Mouse (Mus musculus) urinary bladder, postnatal 14 days (tissue): Measurements from ENCODE around the gene Enah.

Experiments used
- DNase-seq: peaks from one replicate; pipeline ENCODE4 v3.0.0; 2021; ENCODE audit warnings: low spot score

The Enah gene

GRCm38 (mm10) chr1:181958392-181958791 lies 61.4 kb downstream of the Enah start:
- DNase-seq: no peak

- DNase-seq: no peak
Measured at GRCm38 (mm10) chr1:181957736-181958135, 62.1 kb downstream of the Enah start.

GRCm38 (mm10) chr1:181953547-181953946 lies 66.2 kb downstream of the Enah start:
- no peak for DNase-seq

DNA sequence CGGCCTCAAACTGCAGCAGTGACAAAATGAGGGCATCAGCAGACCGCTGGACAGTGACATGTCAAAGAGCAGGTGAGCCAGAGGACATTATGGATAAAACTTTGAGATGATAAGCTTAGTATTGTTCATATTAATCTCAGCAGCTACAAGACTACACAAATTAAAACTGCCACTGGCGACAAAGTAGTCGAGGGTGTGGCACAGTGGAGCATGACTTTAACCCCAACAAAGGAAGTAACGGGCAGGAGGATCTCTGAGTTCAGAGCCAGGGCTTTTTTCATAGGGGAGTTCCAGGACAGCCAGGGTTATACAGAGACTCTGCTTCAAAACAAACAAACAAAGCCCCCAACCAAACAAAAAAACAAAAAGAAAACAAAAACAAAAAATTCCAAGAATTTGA lies 68.5 kb downstream of the Enah start:
- no peak for DNase-seq

DNA sequence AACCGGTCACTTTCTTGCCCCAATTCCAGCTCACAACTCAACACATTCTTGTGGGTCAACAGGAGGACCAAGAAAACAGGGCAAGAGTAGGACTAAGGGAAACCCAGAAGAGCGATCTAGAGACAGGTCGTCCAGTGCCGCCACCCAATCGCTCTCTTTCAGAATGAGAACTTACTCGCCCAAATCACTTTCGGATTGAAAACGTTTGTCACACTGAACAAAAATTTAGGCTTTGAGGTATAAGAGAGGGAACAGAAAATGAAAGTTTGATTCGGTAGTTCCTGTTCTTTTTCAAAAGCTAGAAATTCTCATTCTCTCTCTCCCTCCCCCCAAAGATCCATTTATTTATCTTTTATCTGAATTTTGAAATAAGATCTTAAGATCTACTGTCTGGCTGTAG lies 69.1 kb downstream of the Enah start:
- no peak for DNase-seq

GRCm38 (mm10) chr1:181948191-181948590 lies 71.6 kb downstream of the Enah start:
- no peak for DNase-seq

DNA sequence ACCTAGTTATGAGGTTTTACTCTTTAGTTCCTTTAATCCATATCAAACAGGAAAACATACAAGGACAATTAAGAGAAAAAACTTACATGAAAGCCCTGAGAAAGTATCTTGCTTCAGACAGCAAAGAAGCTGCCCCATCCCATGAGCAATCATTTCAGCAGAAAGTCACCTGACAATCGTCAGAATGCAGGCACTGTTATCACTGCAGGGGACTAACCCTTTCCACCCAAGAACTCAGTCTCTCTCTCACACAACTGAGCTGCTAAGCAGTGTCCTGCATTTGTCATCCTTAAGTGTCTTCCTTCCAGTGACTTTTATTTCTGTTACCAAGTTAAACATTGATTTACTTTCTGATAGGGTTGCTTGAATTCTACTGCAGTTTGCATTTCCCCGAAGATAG lies 82.7 kb downstream of the Enah start:
- no peak for DNase-seq

DNA sequence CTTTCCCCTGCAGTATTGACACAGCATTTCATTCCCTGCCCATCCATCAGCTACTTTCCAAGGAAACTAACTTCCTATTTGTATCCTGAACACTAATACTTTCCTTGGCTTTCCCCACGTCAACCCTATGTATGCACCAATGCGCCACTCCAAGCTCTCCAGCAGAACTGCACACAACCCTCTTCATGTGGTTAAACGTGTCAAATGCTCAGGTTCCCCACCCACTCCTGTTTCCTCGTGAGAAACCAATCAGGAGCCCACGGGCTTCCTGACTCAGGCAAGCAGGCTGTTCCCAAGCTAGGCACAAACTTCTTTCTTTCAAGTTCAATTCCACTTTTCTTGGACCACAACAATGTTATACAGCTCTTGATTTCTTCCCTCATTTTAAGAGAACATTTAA lies 91.4 kb downstream of the Enah start:
- DNase-seq: no peak

DNA sequence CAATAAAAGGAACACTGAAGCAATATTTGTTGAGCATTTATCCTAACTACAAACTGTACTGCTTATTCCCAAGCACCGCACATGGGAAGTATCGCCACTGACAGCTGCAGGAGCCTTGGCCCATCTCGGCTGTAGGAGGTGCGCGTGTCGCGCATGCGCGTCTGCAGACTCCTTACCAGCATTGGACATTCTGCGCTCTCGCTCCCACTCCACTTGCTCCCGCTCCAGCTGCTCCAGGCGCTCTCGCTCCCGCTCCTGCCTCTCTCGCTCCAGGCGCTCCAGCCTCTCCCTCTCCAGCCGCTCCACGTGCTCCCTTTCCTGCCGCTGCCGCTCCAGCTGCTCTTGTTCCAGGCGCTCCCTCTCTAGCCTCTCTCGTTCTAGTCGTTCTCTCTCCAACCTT lies 96.4 kb downstream of the Enah start:
- no peak for DNase-seq

DNA sequence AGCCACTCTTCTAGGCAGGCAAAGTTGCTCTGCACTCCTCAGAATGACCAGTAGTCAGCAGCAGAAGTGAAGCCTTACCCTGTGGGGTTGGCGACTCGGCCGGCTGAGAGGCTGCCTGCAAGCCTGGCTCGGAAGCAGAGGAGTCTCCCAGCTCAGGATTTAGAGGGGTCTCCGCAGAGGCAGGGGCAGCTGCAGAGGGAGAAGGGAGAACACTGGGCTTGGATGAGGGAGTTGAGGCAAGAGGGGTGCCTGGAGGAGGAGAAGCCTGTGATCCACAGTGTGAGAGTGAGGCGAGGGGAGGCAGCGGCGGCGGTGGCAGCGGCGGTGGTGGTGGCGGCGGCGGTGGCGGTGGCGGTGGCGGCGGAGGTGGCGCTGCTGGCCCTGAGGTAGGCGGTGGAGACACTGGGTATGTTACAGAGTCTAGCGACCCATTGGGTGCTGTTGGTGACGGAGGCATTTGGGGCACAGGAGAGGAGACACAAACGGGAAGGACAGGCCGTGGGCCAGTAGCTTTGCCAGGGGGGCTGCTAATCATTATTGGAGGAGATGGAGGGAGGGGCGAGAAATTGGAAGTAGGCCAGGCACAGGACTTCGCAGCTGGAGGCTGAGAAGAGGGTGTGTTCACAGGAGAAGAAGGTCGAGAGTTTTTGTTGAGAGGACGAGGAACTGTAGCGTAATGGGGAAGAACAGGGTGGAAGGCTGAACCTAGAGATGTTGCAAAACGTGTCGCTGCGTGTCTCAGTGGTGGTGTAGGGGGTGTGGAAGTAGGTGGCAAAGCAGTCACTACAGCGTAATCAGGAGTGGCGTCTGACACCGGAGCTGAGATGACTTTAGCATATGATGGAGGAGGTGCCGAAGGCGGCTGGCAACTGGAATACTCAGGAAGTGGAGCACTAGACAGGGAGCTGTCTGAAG lies 98.0 kb downstream of the Enah start:
- no peak for DNase-seq

- DNase-seq: no peak
Measured at GRCm38 (mm10) chr1:181911841-181912240, 107.9 kb downstream of the Enah start.

DNA sequence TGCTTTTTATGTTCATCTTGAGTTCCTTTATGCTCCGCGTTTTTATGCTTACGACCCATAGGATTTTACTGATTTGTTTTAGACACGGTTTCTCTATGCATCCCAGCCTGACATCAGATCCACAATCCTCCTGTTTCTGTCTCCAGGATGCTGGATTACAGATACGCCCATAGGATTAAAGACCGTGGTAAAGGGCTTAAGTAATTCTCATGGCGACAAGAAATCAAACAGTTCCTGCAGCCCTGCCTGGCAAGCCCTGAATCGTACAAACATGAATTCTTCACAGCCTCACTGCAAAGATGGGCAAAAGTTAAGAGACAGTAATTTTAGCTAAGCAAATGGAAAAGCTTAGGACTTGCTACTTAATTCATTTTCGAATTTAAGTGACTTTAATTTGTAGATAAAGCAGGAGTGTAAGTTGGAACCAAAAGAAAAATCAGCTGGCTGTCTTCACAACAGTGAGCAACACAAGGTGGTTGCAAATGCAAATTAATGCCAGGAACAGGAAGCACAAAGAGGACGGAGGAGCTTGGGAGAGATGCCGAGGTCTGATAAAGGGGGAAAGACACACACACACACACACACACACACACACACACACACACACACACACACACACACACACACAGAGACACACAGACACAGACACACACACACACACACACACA lies 118.0 kb downstream of the Enah start:
- no peak for DNase-seq

DNA sequence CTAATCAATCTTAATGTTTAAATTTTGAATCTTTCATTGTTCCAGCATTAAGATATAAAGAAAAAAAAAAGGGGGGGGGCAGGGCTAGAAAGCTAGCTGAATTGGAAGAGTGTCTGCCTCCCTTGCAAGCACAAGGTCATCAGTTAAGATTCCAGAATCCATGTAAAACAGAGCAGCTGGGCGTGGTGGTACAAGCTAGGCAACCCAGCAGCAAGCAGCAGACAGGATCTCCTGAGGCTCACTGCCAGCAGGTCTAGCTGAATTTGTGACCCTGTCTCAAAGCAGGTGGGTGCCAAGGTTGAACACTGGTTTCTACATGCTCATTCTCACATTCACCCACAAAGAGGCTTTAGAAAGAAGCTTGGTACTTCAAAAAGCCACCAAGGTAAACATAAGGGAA lies 118.9 kb downstream of the Enah start:
- no peak for DNase-seq

DNA sequence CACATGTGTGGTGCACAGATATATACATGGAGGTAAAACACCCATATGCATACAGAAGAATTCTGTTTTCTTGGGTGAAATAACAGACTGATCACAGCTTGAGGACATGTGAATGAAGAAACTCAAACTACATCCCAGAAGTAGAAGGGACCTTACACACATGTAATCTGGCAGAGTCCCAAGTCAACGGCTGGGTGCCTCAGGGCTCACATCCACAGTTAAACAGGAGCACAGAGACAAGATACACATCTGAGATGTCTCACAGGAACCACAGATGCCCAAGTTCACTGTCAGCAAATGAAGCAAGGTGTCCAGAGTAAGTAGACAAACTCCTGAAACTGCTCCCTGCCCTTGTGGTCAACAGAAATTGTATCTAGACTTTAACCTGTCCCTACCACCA lies 120.8 kb downstream of the Enah start:
- no peak for DNase-seq

GRCm38 (mm10) chr1:181896991-181897390 lies 122.8 kb downstream of the Enah start:
- DNase-seq: no peak

GRCm38 (mm10) chr1:181893721-181894120 lies 126.1 kb downstream of the Enah start:
- no peak for DNase-seq

GRCm38 (mm10) chr1:181889670-181890069 lies 130.1 kb downstream of the Enah start:
- DNase-seq: no peak

DNA sequence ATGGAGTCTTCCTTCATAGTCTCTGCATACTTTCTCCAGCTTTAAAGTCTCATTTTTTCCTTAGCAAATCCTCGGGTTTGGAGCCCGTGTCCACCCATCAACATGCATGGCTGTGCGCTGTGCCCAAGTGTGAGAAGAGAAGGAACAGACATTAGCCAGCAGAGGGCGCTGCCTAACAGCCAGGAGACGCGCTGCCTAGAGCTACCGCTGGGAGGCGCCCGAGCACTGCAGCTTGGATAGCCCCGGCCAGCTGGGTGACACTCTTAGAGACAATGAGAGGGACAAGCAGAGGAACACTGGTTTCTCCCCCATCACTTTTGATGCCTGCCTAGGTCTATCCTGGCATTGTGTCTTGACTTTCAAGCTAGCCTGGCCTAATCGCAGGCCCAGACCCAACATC lies 131.0 kb downstream of the Enah start:
- DNase-seq: peak; percentile 88

DNA sequence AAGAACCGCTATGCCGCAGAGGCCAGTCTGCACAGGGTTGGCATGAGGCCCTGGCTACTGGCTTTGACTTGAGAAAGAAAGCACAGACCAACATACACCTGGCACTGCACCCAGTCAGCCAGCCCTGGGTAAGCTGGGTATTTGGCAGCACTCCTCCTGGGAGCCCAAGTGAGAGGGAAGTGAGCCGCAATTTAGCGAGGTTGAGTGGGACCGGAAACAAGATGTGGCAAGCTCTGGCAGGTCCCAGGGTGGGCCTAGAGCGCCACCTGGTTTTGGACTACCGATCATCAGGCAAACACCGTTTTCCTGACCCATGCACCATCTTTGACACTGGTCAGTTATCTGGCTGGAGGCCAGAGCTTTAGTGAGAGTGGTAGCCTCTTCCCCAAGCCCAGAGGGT lies 138.3 kb downstream of the Enah start:
- DNase-seq: peak; percentile 66

DNA sequence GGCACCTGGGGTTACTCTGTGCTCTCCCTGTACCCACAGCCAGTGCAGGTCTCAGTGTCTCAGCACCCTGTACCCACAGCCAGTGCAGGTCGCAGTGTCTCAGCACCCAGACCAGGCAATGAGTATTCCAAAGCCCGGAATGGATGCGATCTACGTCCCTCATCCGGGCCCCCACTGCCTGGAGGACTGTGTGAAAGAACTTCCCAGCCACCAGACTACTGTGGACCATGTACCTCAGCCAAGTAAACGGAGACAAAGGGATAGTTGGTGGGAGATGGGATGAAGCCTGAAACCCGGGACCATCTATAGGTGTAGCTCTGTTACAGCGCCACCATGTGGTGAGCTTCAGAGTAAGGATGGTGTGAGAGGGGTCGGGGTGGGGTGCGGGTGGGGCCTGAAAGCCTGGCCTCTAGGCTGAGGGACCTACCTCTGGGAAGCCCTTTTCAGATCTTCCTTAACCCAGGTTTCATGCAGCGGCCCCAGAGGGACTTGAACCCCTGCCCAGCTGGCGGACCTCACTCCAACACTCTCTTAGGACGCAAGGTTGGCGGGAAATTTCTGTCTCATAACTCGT lies 139.0 kb downstream of the Enah start:
- no peak for DNase-seq

- no peak for DNase-seq
Measured at GRCm38 (mm10) chr1:181878436-181878835, 141.4 kb downstream of the Enah start.

GRCm38 (mm10) chr1:181877088-181877487 lies 142.7 kb downstream of the Enah start:
- DNase-seq: peak; percentile 63

GRCm38 (mm10) chr1:181876656-181877055 lies 143.1 kb downstream of the Enah start:
- DNase-seq: no peak
